Mouse (Mus musculus): ENCODE results near the gene Fcrl6.

DNA sequence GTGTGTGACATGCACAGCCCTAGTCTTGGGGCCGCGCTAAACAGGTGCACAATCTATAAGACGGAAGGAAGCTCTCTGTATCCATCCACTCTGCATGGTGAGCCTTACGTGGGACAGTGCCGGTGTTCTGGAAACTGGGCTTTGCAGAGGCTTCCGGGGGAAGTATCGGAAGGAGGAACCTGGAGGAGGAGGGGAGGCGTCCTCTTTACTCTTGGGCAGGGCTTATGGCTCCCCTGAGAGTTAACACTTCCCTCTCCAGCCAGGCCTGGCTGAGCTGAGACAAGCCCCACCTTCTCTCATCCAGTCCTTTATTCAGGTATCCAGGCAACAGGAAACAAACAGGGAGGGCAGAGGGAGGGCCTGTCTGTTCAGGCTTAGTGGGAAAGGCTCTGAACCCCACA, 51.8 kb downstream of the Fcrl6 start:
- no peak for TF ChIP-seq MAX (IDR thresholded peaks at IDR 0.05; ENCODE audit: low read depth)
- TF ChIP-seq MYOG (IDR thresholded peaks at IDR 0.05; ENCODE audit: control insufficient read depth in 1 of 3, insufficient read depth in 1 of 3, insufficient read length in 2 of 3, low read depth in 2 of 3) = no peak
- TF ChIP-seq POLR2A (IDR thresholded peaks at IDR 0.05; ENCODE audit: insufficient read length, low read depth) = no peak
- no peak for TF ChIP-seq SRF (IDR thresholded peaks at IDR 0.05; ENCODE audit: control insufficient read depth, insufficient read length, low read depth)
- no peak for TF ChIP-seq POLR2AphosphoS2 (IDR thresholded peaks at IDR 0.05; ENCODE audit: insufficient read length, low read depth)
- no peak for TF ChIP-seq CEBPB (IDR thresholded peaks at IDR 0.05; ENCODE audit: insufficient read depth, poor library complexity, severe bottlenecking)
- TF ChIP-seq USF1 (IDR thresholded peaks at IDR 0.05; ENCODE audit: low read depth) = no peak
- TF ChIP-seq MYOD1 (IDR thresholded peaks at IDR 0.05; ENCODE audit: control insufficient read depth in 1 of 3, insufficient read length in 2 of 3, low read depth in 2 of 3) = no peak

Data from myocyte (in vitro differentiated cells).